Mouse (Mus musculus): Measurements from ENCODE around the gene 1700123O20Rik. TPM values are rescaled to one million over a fixed set of nuclear protein-coding genes. Genes with fewer than 3 reads are reported as not detected.
A peak's percentile ranks its signal among the peaks of the same experiment; 100 is the strongest.

Gene 1700123O20Rik
- 10 to 100 TPM; 25.8 to 27.8 TPM for total RNA-seq (2021)
- long read RNA-seq, experiment 1, transcript 1700123O20Rik-201 (2 exons, 1,843 nt), result major isoform, 41 of 41 reads
- long read RNA-seq, experiment 1, partial matches to known transcripts, result 0 of 41 reads
- long read RNA-seq, experiment 1, other reads (novel, unspliced or antisense), result 0 of 41 reads
- long read RNA-seq, experiment 2, transcript 1700123O20Rik-201 (2 exons, 1,843 nt), result major isoform, 63 of 68 reads
- long read RNA-seq, experiment 2, partial matches to known transcripts, result 0 of 68 reads
- long read RNA-seq, experiment 2, other reads (novel, unspliced or antisense), result 3 of 68 reads

DNA sequence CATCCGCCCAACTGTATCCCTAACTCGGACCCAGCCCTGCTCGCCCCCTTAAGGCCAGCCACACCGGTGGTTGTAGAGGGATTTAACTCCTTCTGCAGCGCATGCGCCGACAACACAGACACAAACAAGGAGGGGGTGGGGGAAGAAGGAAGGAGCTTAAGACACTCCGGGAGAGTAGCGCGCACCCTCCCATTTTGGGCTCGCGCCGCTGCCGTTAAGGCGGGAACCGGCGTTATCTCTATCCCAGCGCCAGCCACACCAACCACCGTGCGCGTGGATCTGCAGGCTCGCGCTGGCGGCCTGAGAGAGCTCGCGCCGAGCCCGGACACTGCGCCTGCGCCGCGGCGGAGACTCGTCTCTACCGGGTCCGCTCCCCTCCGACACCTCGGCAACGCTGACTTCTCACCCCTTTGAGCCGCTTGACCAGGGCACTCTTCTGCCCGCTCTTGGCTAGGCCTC, at the start of gene 1700123O20Rik:
Gene 1700123O20Rik (plus strand): TSS at position 154 of the 459 bp plus-strand sequence.
- DNase-seq (ENCODE audit: low spot score in 2 of 2), result peak in 1 of 2 experiments; percentile 84

DNA sequence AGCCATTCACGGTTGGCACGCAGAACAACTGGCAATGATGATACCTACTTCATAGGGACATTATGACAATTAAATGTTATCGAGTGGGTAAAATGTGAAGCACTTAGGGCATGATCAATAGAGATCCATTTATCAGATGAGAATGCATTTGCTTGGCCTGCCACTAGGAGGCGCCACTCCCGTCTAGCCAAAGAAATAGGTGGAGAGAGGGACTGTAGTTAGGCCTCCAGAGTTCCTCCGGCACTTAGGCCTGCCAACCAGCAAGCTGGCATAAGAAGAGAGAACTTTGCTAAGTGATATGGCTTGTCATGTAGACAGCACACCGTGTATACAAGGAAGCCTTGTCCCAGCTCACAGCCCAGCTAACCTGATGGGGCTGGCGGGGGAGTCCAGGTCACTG, 49.1 kb upstream of the 1700123O20Rik start:
- DNase-seq (ENCODE audit: low spot score in 2 of 2), result peak in 1 of 2 experiments; percentile 37

DNA sequence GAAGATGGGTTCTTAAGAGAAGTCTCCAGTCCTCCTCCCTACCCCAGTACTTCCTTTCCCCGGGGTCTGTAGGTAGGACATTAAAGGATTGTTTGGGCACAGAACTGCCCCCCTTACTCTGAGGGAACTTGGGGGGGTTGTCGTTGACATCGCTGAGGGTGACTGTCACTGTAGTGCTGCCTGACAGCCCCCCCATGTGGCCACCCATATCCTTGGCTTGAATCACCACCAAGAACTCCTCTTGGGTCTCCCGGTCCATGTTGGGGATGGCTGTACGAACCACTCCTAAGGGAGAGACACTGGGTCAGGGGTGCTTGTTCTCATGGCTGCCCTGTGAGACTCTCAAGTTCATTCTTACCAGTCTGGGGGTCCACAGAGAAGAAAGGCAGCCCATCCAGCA, 47.8 kb upstream of the 1700123O20Rik start:
- peak in 1 of 2 experiments; percentile 43 for DNase-seq (ENCODE audit: low spot score in 2 of 2)

DNA sequence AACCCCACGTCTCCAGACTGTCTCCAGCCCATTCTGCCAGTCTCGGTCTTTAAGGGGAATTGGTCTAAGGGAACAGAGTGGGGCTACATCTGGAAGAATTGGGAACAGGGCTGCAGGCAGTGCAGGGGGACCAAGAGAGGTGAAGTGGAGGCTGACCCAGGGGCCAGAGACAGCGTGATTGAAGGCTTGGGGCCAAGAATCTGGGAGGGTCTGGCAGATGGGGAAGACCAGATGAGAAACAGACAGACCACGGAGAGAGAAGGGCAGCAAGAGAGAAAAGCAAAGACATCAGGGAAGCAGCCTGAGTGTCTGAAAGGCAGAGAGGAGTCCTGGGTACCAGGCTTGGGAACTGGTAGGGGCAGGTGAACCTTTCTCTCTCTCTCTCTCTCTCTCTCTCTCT, 45.9 kb upstream of the 1700123O20Rik start:
- DNase-seq (ENCODE audit: low spot score in 2 of 2), result no peak

DNA sequence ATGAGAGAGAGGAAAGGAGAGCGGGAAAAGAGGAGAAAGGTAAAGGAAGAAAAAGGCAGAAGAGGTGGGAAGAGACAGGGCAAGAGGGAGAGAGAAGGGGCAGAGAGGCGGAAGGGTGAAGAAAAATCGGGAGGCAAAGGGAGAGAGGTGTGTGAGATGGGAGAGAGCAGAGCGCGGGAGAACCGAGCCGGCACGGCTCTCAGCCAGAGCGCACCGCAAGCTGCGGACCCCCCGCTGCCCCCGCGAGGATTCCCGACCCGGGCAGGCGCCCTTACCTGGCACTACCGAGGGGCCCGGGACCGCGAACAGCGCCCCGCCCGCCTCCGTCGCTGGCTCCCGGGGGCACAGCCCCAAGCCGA, 45.1 kb upstream of the 1700123O20Rik start, which contains the start of gene Gm17606:
Gene Gm17606 (plus strand): TSS at position 7 of the 359 bp plus-strand sequence.
- DNase-seq (ENCODE audit: low spot score in 2 of 2), result no peak

DNA sequence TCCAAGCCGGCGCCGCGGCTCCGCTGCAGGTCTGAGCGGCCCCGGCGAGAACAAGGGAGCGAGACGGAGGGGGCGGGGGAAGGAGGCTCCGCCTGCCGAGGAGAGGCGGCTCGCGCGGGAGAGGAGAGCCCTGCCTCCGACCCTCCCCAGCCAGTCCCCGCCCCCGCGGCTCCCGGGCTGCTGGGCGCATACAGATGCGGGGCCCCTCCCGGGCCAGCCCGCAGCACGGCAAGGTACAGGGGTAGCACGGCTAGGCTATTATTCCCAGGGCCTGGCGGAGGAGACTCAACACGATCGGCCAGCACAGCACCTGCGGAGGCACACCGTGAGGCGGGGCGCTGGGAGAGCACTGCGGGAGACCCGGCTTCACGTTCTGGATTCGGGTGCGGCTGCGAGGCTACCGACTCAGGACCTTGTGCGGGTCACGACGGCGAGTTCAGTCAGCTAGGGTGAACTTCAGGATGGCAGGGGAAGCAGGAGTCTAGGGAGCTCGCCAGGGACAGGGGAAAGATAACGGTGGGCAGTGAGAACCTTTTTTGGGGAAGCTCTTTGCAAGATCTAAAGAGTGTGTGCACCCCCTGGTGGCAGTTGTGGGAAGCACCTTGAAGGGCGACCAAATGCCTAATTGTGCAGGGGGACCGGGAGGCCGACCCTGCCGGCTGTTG, 44.6 kb upstream of the 1700123O20Rik start, which contains the start of gene Cdh24:
Gene Cdh24 (minus strand): TSS at position 60 of the 665 bp plus-strand sequence.
- DNase-seq (ENCODE audit: low spot score in 2 of 2), result peak; percentile 90 to 91

DNA sequence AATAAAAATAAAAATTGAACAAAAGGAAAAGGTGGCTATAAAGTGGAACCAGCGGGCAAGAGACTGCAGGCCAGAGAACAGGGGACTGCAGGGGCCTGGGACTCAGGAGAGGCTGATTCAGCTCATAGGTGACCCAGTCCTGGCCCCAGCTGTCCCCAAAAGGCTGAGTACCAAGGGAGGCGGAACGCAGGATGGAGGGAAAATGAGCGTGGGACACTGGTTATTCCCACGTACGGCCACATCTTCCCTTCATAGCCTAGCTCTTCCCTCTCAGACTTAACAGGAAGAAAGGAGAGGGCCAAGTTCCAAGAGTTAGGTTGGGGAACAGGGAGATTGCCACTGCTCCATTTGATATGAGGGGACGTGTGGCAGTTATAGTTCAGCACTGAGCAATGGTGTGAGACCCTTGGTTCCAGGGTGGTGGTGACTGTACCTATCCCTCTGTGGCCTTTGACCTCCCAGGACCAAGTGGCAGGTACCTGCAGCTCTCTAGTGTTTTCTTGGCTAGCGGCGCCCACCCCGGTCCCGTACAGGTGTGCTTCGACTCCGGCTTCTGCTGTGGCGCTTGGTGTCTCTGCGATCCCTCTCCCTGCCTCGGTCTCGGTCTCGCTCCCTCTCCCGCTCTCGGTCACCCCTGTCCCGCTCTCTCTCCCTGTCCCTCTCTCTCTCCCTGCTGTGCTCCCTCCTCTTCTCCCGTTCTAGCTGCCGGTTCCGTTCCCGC, 43.6 kb upstream of the 1700123O20Rik start:
- DNase-seq (ENCODE audit: low spot score in 2 of 2), result no peak

DNA sequence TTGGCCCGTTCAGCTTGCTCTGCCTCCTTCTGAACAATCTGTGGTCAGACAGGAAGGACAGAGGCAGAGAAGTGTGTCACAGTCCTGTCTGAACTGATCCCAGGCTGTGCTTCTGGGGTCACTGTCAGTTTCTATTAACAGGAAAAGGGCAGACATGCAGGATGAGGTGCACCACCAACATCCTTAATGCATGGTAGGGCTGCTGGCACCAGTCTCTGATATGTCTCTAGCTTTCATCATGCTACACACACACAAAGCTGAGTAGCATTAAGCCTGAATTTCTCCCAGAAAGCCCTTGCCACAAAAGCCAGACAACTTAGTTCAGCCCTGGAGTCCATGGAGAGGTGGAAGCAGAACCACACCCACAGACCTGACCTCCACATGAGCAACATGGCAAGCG, 43.0 kb upstream of the 1700123O20Rik start:
- DNase-seq (ENCODE audit: low spot score in 2 of 2), result no peak

DNA sequence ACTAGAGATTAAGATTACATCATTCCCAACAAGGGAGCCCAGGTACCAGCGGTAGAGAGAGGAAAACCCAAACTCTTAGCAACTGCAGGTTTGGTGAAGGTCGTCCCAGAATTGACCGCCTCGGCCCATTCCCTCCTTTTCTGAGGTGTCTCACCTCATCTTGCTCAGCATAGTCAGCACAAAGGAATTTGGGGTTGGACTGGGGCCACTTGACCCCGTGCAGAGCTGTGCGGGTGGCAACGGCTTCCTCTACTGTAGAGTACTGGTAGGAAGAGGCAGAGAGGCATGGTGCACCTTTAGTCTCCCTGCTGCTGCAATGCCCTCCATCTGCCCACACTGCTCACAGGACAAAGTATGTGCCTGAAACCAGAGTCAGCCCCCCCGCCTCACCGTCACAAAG, 41.7 kb upstream of the 1700123O20Rik start:
- DNase-seq (ENCODE audit: low spot score in 2 of 2), result no peak

DNA sequence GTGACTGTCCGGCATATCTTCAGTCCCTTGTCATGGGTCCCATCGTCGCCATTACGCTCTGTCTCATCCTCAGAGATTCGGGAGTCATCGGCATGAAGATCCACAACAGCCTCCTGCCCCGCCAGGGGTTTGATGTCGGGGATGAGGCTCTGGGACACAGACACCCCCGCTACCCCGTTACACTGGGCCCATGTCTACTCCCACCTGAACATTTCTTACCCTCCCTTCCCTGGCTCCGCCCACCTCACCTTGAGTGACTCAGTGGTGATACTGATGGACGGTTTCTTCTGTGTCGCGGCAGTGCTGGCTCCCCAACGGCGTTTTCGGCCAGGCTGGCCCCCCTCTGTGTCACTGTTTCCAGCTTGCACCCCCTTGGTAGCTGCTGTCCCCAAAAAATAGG, 39.6 kb upstream of the 1700123O20Rik start:
- DNase-seq (ENCODE audit: low spot score in 2 of 2), result no peak

DNA sequence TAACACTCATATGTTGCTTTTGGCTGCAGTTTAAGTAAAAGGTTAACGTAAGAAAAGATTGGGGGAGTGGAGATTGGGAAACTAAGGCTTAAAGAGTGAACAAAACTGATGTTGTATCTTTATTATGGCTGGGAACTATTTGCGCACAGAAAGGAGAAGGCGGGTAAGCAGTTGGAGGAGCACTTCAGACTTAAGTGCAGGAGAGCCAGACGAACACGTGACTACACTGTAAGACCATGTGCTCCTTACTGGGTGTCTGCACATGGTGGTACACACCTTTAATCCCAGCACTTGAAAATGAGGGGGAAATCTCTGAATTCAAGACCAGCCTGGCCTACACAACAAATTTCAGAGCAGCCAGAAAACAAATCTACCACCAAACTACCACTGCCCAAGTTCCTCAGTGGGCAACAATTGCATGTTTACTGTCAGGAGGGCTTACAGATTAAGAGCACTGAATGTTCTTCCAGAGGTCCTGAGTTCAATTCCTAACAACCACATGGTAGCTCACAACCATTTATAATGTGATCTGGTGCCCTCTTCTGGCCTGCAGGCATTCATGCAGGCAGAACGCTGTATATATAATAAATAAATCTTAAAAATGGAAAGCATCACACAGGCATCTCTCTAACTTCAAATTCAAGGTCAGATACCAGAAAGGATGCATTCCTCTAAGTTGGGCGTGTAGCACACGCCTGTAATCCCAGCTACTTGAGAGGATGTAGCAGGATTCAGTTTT, 38.9 kb upstream of the 1700123O20Rik start:
- no peak for DNase-seq (ENCODE audit: low spot score in 2 of 2)

DNA sequence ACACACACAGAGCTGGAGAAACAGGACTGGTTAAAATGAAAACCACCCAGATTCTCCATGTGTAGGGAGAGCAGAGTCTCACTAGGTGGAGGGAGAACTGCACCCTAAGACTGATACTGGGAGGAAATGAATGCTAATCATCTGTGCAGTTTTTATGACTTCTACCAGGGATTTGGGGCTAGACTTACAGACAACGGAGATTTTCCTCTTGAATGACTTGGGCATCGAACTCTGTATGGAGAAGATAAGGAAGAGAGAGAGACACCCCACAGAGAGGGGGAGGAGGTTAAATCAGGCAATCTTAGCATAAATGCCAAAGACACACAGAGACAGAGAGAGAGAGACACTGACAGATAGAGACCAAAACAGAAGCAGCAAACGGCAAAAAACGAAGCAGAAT, 38.1 kb upstream of the 1700123O20Rik start:
- DNase-seq (ENCODE audit: low spot score in 2 of 2), result no peak

DNA sequence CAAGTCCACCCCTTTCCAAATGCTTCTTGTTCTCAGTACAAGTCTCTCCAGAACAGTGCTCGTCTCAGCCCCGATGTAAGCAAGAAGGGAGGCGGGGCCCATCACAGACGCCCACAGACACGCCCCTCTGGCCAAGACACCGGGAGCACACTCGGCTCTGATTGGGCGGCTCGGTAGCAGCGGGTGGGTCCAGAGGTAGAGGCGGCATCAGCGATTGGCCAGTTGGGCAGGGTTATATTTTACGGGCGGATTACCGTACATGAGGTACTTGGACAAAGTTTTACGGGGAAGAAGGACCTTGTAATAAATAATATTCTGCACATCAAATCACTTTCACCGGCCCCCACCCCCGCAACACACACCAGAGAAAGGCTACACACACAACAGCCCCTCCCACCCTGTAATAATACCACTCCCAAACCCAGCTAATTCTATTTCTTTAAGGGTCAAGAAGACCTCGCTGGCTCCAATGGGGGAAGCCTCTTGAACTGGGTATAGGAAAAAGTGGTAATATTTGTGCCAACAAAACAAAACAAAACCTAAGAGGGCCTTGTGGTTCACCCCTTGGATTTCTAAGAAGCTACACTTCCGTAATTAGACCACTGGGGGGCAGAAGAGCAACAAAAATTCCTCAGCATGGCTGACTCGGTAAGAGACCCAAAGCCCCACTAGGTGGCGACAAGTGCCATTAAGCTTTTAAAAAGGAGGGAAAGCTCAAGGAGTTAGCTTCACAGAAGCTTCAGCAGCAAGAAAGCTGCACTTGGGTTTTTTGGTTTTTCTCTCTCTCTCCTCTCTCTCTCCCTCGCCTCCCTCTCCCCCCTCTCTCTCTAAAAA, 35.2 kb upstream of the 1700123O20Rik start:
- DNase-seq (ENCODE audit: low spot score in 2 of 2), result peak; percentile 71 to 91

DNA sequence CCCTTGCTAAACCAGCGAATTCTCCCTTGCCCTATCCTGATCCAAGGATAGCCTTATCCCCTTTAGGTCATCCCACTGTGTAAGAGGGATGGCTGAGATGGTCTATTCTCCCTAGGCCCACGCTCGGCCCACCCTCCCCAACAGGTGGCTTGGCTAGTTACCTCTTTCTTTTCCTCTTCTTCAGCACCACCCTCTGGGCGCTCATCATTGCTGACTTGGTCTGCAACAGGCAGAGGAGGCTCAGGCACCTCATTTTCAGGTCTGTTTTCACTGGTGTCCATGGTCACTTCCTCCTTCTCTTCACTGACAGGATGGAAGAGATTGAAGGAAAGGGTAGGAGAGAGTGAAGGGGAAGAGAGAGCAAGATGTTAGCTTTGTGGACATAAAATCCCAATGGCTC, 34.5 kb upstream of the 1700123O20Rik start:
- DNase-seq (ENCODE audit: low spot score in 2 of 2), result no peak

DNA sequence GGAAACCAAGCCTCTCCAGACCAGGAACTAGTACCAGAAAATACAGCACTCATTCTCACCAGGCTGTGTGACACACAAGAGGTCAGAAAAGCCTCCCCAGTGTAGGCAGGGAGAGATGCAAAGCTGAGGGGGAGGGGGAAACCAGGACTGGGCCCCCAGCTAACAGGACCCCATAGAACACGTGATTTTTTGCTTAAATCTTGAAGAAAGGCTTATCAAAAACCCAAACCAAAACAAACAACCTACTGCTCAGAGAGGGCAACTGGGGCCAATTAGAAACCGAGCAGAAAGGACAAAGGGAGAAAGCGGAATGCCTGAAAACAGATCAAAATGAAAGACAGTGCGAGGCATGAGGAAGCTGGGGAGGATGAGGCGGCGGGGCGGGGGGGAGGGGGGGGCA, 33.2 kb upstream of the 1700123O20Rik start:
- DNase-seq (ENCODE audit: low spot score in 2 of 2), result no peak

DNA sequence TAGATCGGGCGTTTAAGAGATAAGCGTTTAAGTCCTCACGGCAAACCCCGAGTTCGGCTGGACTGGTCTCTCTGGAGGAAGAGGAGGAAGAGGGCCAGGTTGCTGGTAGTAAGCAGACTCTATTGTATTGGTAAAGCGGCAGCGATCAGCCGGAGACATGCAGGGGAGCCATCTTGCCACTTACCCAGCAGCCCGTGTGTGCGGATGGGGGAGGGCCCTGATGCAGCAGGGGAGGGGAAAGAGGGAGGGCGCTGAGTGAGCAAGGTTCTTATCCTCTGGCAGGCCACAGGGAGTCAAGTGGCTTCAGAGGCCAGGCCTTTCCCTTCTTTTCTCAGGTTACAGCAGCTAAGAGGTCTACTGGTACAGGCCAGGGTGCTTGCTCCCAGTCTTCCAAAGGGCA, 32.5 kb upstream of the 1700123O20Rik start:
- DNase-seq (ENCODE audit: low spot score in 2 of 2), result peak; percentile 76 to 86

DNA sequence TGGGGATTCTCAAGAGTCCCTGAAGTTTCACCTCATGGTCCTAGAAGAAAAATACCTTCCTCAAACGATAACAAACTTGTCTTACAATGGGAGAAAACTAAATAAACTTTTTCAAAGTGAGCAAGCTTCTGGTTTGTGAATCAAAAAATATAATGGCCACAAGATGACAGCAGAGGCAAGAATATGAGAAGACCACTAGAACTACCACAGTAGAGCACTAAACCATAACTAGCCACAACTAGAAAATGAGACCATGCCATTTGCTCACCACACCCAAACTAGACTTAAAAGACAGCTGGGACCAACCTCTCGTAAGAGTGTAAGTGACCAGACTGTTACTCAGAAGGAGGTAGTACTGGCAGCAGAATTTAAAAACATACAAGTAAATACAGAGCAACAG, 26.0 kb upstream of the 1700123O20Rik start:
- no peak for DNase-seq (ENCODE audit: low spot score in 2 of 2)

DNA sequence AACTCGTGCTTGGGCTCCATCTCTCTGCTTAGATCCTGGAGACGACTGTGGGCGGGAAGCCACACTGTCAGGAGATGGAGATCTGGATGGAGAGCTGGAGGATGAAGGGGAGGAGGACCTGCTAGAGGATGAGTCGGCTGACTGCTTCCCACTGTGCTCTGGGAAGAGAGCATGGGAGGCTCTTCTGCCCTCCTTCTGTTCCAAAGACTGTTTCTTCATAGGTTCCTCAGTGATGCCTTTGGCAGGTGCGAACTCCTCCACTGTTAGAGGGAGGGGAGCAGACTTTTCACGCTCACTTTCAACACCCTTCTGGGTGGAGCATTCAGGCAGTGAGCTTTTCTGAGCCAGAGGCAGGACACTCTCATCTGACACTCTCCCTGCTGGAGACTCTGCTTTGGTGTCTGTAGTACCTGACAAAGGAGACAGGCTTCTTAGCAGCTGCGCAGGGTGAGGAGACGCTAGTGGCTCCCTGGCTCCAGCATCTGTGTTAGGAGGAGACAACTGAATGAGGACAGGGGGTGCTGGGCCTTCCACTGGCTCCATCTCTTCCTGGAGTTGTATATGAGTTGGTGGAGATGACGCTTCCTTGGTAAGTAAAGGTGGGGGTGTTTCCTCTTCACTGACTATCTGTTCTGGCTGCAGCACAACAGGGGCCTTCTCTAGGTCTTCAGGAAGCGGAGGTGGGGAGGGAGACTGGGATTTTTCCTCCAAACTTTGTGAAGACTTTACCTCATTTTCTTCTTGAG, 21.4 kb upstream of the 1700123O20Rik start:
- no peak for DNase-seq (ENCODE audit: low spot score in 2 of 2)

DNA sequence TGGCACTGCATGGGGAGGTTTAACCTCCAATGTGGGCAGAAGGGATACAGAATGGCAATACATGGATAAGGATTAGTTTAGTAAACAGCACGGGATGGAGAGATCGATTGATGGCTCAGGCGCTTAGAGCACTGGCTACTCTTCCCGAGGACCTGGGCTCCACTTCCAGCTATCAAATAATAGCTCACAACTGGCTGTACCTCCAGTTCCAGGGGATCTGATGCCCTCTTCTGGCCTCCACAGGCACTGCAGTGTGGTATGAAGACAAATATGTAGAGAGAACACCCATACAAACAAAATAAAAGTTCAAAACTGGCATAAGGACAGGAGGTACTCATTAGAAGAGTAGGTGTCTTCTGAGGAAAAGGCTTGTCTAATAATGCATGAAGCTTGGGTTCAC, 16.6 kb upstream of the 1700123O20Rik start:
- DNase-seq (ENCODE audit: low spot score in 2 of 2), result no peak

DNA sequence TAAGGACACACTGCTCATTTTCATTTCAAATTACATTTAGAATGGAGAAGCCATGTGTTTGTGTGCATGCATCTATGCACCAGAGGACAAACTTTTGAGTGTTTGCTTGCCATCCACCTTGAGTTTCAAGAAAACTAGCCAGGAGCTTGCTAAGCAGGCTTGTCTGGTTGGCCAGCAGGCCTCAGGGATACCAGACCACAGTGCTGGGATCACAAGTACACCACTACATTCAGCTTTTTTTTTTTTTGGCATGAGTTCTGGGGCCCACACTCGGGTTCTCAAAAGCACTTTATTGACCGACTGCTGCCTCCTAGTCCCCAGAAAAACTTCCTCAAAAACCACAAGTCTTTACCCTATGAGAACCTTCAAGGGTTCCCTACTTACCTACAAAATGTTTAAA, 11.7 kb upstream of the 1700123O20Rik start:
- no peak for DNase-seq (ENCODE audit: low spot score in 2 of 2)
